Comparison of ENCODE assay signal across 8 mouse cellular contexts in the genomic region with DNA sequence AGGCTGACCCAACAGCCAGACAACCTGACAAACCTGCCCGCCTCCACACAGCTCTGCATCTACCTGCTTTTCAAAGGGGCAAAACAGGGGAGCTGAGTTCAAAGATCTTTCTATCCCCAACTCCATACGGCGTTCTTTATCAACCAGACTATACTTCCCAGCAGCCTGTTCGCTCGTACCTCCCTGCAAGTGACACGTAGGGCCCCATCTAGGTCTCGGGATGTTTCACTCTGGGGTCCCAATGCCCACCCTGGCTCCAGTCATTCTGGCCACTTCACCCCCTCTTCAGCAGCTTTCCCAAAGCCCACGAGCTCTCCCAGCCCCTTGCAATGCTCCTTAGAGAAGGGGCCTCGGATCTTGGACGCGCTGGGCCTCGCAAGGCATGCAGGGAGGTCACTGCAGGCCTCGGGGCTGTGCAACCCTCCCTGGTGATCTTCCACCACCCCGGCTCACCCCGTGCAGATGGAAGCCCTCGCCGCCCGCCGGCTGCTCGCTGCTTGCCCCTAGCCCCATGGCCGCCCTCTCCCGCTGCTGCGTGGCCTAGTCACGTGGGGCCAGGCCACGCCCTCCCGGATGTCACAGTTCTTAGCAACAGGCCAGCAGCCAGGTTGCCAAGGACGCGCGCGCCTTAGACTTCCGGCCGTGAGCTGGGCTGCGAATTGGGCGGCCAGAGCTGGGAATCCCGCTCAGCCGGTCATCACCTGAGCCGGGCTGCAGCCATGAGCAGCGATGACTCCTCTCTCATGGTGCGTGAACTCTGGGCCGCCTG. TPM values are rescaled to one million over a fixed set of nuclear protein-coding genes. Genes with fewer than 3 reads are reported as not detected.
A peak's percentile ranks its signal among the peaks of the same experiment; 100 is the strongest.
DNase-seq lines count a peak whose midpoint lies in the region; ATAC-seq lines count a peak whose summit lies in the region.

TSS of gene Gorasp1 (minus strand) at position 561 of the 769 bp plus-strand sequence.
TSS of gene Ttc21a (plus strand) at position 602 of the 769 bp plus-strand sequence.

- H3K27ac ChIP-seq in brown adipose tissue, adult 24 weeks (replicated peaks; ENCODE audit: low read depth, low read length) = no peak within 1 kb of the TSS
- H3K27ac ChIP-seq in heart, embryonic 13.5 days (replicated peaks) = peak within 1 kb of the TSS; percentile 81
- peak within 1 kb of the TSS; percentile 75 for H3K27ac ChIP-seq in liver, embryonic 12.5 days
- peak within 1 kb of the TSS; percentile 79 for H3K27ac ChIP-seq in stomach, embryonic 15.5 days

- H3K4me1 ChIP-seq in brown adipose tissue, adult 24 weeks (ENCODE audit: control insufficient read depth, insufficient read depth, insufficient read length, low read length) = peaks cover 4% of the 10 kb centered on the region; the same call in 1 of the 2 replicates
- peaks cover 16% of the 10 kb centered on the region for H3K4me1 ChIP-seq in heart, embryonic 13.5 days
- H3K4me1 ChIP-seq in liver, embryonic 12.5 days = peaks cover 35% of the 10 kb centered on the region
- H3K4me1 ChIP-seq in stomach, embryonic 15.5 days = peaks cover 15% of the 10 kb centered on the region; the same call in 1 of the 2 replicates

- H3K36me3 ChIP-seq in heart, embryonic 13.5 days = peaks cover 15% of the 10 kb centered on the region
- peaks cover 19% of the 10 kb centered on the region for H3K36me3 ChIP-seq in liver, embryonic 12.5 days
- H3K36me3 ChIP-seq in stomach, embryonic 15.5 days = no peaks in the 10 kb centered on the region

- H3K4me2 ChIP-seq in heart, embryonic 13.5 days = peak within 1 kb of the TSS; percentile 92
- peak within 1 kb of the TSS; percentile 95 for H3K4me2 ChIP-seq in liver, embryonic 12.5 days
- H3K4me2 ChIP-seq in stomach, embryonic 15.5 days = peak within 1 kb of the TSS; percentile 81

- DNase-seq in CD4-positive, CD25-positive, alpha-beta regulatory T cell, adult 2 months (ENCODE audit: low read depth, low spot score) = peak; percentile 97
- DNase-seq in fat pad, adult 2 months (ENCODE audit: extremely low read depth, low read depth, low spot score) = peak; percentile 37
- peak; percentile 98 for DNase-seq in kidney, postnatal 10 days
- peak; percentile 84 to 88 for DNase-seq in natural killer cell, adult 2 months (ENCODE audit: low spot score in 2 of 2)

- WGBS in heart, embryonic 13.5 days = under 1% methylated on average over 40 of the region's 40 CpGs
- WGBS in liver, embryonic 12.5 days (ENCODE audit: insufficient replicate concordance) = 6% methylated on average over 40 of the region's 40 CpGs
- WGBS in stomach, embryonic 15.5 days = 2% methylated on average over 40 of the region's 40 CpGs

- H3K9ac ChIP-seq in heart, embryonic 13.5 days = peak within 1 kb of the TSS; percentile 95
- H3K9ac ChIP-seq in liver, embryonic 12.5 days = peak within 1 kb of the TSS; percentile 86
- peak within 1 kb of the TSS; percentile 91 for H3K9ac ChIP-seq in stomach, embryonic 15.5 days

- H3K4me3 ChIP-seq in brown adipose tissue, adult 24 weeks (ENCODE audit: insufficient read depth, low read depth, low read length) = peak within 1 kb of the TSS; percentile 91
- H3K4me3 ChIP-seq in heart, embryonic 13.5 days = peak within 1 kb of the TSS; percentile 89
- H3K4me3 ChIP-seq in liver, embryonic 12.5 days = peak within 1 kb of the TSS; percentile 85
- peak within 1 kb of the TSS; percentile 83 for H3K4me3 ChIP-seq in stomach, embryonic 15.5 days (replicated peaks)

- no peaks in the 10 kb centered on the region for H3K27me3 ChIP-seq in heart, embryonic 13.5 days (replicated peaks)
- no peaks in the 10 kb centered on the region for H3K27me3 ChIP-seq in liver, embryonic 12.5 days (replicated peaks)
- H3K27me3 ChIP-seq in stomach, embryonic 15.5 days (replicated peaks) = no peaks in the 10 kb centered on the region

- H3K9me3 ChIP-seq in heart, embryonic 13.5 days = no peaks in the 10 kb centered on the region
- no peaks in the 10 kb centered on the region for H3K9me3 ChIP-seq in liver, embryonic 12.5 days (replicated peaks)
- H3K9me3 ChIP-seq in stomach, embryonic 15.5 days = no peaks in the 10 kb centered on the region

- ATAC-seq in heart, embryonic 13.5 days (ENCODE audit: extremely low read depth, insufficient number of reproducible peaks, low FRiP score, low TSS enrichment) = peak; percentile 93
- ATAC-seq in liver, embryonic 12.5 days = peak; percentile 91
- ATAC-seq in stomach, embryonic 15.5 days (ENCODE audit: insufficient read depth, low FRiP score, low read depth) = peak; percentile 94

RNA-seq across cellular contexts. Expression of gene Gorasp1, which starts in this region (rescaled TPM):
- polyA plus RNA-seq in brown adipose tissue, adult 24 weeks (2012; ENCODE audit: insufficient read depth, insufficient read length, missing spikeins) = 6.2 and 8.3 TPM in 2 replicates
- 21.4 and 23.8 TPM in 2 replicates for polyA plus RNA-seq in heart, embryonic 13.5 days (2015; fragmentation: Nextera tagmentation; extraction: Ambion mirVana)
- 14.9 and 15.9 TPM in 2 replicates for polyA plus RNA-seq in liver, embryonic 12.5 days (2016; fragmentation: Nextera tagmentation; extraction: Ambion mirVana)
- polyA plus RNA-seq in stomach, embryonic 15.5 days (2015; fragmentation: Nextera tagmentation; extraction: Ambion mirVana) = 28.7 and 30.8 TPM in 2 replicates

RNA-seq across cellular contexts. Expression of gene Ttc21a, which starts in this region (rescaled TPM):
- not detected in 2 replicates for polyA plus RNA-seq in brown adipose tissue, adult 24 weeks (2012; ENCODE audit: insufficient read depth, insufficient read length, missing spikeins)
- 0.17 and 0.27 TPM in 2 replicates for polyA plus RNA-seq in heart, embryonic 13.5 days (2015; fragmentation: Nextera tagmentation; extraction: Ambion mirVana)
- polyA plus RNA-seq in liver, embryonic 12.5 days (2016; fragmentation: Nextera tagmentation; extraction: Ambion mirVana) = 0.06 and 0.07 TPM in 2 replicates
- 0.06 and 0.14 TPM in 2 replicates for polyA plus RNA-seq in stomach, embryonic 15.5 days (2015; fragmentation: Nextera tagmentation; extraction: Ambion mirVana)

Comparison
In these comparisons a context has a peak if more than half of its experiments do, and no peak if none do; other contexts are left out.
1. DNase-seq: peak in every context shown above with its lines; median percentile 98 in kidney, postnatal 10 days; 97 in CD4-positive, CD25-positive, alpha-beta regulatory T cell, adult 2 months; 86 in natural killer cell, adult 2 months; 37 in fat pad, adult 2 months.